In the genomic region with DNA sequence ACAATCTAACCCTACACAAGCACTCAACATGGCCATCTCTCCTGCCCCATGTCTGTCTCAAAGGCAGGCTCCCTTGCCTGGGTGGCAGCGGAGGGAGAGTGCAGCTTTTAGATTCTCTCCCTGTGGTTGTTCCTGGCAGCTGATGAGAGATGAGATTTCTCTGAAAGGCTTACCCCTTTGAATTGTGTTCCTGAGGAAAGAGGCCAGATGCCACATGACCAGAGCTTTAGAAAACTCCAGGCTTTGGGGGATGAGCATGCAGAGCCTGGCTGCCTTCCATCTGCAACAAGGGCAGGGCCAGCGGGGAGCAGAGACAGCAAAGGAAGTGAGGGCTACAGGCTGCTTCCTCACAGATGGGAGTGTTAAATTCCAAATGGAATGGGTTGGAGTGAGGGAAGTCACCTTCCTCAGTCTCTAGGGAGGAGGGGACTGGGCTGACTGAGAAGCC, we compare ENCODE assay signal across 8 mouse cellular contexts. TPM values are rescaled to one million over a fixed set of nuclear protein-coding genes. Genes with fewer than 3 reads are reported as not detected.
DNase-seq lines count a peak whose midpoint lies in the region; ATAC-seq lines count a peak whose summit lies in the region.

No protein-coding gene starts in this region.

- no peaks in the 10 kb centered on the region for H3K9me3 ChIP-seq in hindbrain, embryonic 12.5 days (replicated peaks)
- no peaks in the 10 kb centered on the region for H3K9me3 ChIP-seq in stomach, embryonic 14.5 days (ENCODE audit: control insufficient read depth, low read depth, low read length)
- no peaks in the 10 kb centered on the region for H3K9me3 ChIP-seq in limb, embryonic 10.5 days (replicated peaks)

- H3K27me3 ChIP-seq in hindbrain, embryonic 12.5 days: no peaks in the 10 kb centered on the region
- H3K27me3 ChIP-seq in stomach, embryonic 14.5 days (ENCODE audit: control insufficient read depth, insufficient read depth, low read length): no peaks in the 10 kb centered on the region
- 0 out of 2 replicates have a peak, but pooled peaks cover 3% of the 10 kb centered on the region for H3K27me3 ChIP-seq in limb, embryonic 10.5 days (ENCODE audit: low read depth, poor library complexity, severe bottlenecking)

- 0 out of 2 replicates have a peak overlapping the region, but pooled peaks have one; percentile 25 for H3K27ac ChIP-seq in hindbrain, embryonic 12.5 days
- no peak overlapping the region for H3K27ac ChIP-seq in stomach, embryonic 14.5 days (ENCODE audit: low read length)
- H3K27ac ChIP-seq in limb, embryonic 10.5 days: no peak overlapping the region

- H3K4me3 ChIP-seq in hindbrain, embryonic 12.5 days: no peak overlapping the region
- no peak overlapping the region for H3K4me3 ChIP-seq in stomach, embryonic 14.5 days (ENCODE audit: low read depth, low read length)
- no peak overlapping the region for H3K4me3 ChIP-seq in limb, embryonic 10.5 days

- DNase-seq in testis, postnatal 10 days (ENCODE audit: low spot score): peak; percentile 45
- no peak for DNase-seq in testis, postnatal 14 days (ENCODE audit: low spot score)
- peak; percentile 25 for DNase-seq in embryo, embryonic 11 days
- peak; percentile 54 to 82 for DNase-seq in left cerebral cortex, postnatal 25 days (ENCODE audit: low spot score in 2 of 2)
- DNase-seq in limb, embryonic 10.5 days (ENCODE audit: low spot score): no peak

- intact Hi-C loops in left cerebral cortex, postnatal 25 days (cut with DNase I): no loop called here

- 11% methylated on average over 2 of the region's 2 CpGs for WGBS in hindbrain, embryonic 12.5 days
- WGBS in stomach, embryonic 14.5 days: 24% methylated on average over 2 of the region's 2 CpGs
- WGBS in limb, embryonic 10.5 days: 58% methylated on average over 2 of the region's 2 CpGs

- H3K36me3 ChIP-seq in hindbrain, embryonic 12.5 days: no peaks in the 10 kb centered on the region
- H3K36me3 ChIP-seq in stomach, embryonic 14.5 days (ENCODE audit: control insufficient read depth, insufficient read depth, low read length): no peaks in the 10 kb centered on the region
- no peaks in the 10 kb centered on the region for H3K36me3 ChIP-seq in limb, embryonic 10.5 days

- peak; percentile 77 for ATAC-seq in hindbrain, embryonic 12.5 days (ENCODE audit: low FRiP score)
- ATAC-seq in stomach, embryonic 14.5 days (ENCODE audit: insufficient number of reproducible peaks, insufficient read depth, low FRiP score, low read depth): peak; percentile 37; the same call in 1 of the 2 replicates
- ATAC-seq in CD4-positive, CD25-positive, alpha-beta regulatory T cell, adult 4 months: no peak

- H3K9ac ChIP-seq in hindbrain, embryonic 12.5 days: no peak overlapping the region
- no peak overlapping the region for H3K9ac ChIP-seq in stomach, embryonic 14.5 days (replicated peaks; ENCODE audit: low read depth, low read length)

- peaks cover 11% of the 10 kb centered on the region; the same call in 1 of the 2 replicates for H3K4me1 ChIP-seq in hindbrain, embryonic 12.5 days
- no peaks in the 10 kb centered on the region for H3K4me1 ChIP-seq in stomach, embryonic 14.5 days (ENCODE audit: control insufficient read depth, insufficient read depth, low read length)
- H3K4me1 ChIP-seq in limb, embryonic 10.5 days: no peaks in the 10 kb centered on the region; the same call in 1 of the 2 replicates

- no peak overlapping the region for H3K4me2 ChIP-seq in hindbrain, embryonic 12.5 days (replicated peaks)
- H3K4me2 ChIP-seq in stomach, embryonic 14.5 days (replicated peaks; ENCODE audit: low read depth, low read length): no peak overlapping the region

RNA-seq across cellular contexts. Expression of gene Rbfox1, which starts 26.7 kb away (rescaled TPM):
- 50.1 and 58.9 TPM in 2 replicates for polyA plus RNA-seq in hindbrain, embryonic 12.5 days (2016; fragmentation: Nextera tagmentation; extraction: Ambion mirVana)
- total RNA-seq in left cerebral cortex, postnatal 25 days (2021): 100 to 1,000 TPM; 322 to 343 TPM
- polyA plus RNA-seq in stomach, embryonic 14.5 days (2014; fragmentation: Nextera tagmentation; extraction: Ambion mirVana): 2.7 and 3.5 TPM in 2 replicates
- 0.64 and 0.90 TPM in 2 replicates for polyA plus RNA-seq in limb, embryonic 10.5 days (2016; fragmentation: Nextera tagmentation; extraction: Ambion mirVana)
- not detected for polyA plus RNA-seq in CD4-positive, CD25-positive, alpha-beta regulatory T cell, adult 4 months (2017; shearing (Covaris generic))

Comparison
In these comparisons a context has a peak if more than half of its experiments do, and no peak if none do; other contexts are left out.
1. DNase-seq: peak in testis, postnatal 10 days (single experiment), embryo, embryonic 11 days (single experiment) and left cerebral cortex, postnatal 25 days (2 of 2); none in testis, postnatal 14 days (single experiment) and limb, embryonic 10.5 days (single experiment).
2. RNA of gene Rbfox1, which starts 26.7 kb away (polyA plus RNA-seq): 50.1 to 58.9 TPM in hindbrain, embryonic 12.5 days; 2.7 to 3.5 TPM in stomach, embryonic 14.5 days, 0.64 to 0.90 TPM in limb, embryonic 10.5 days and not detected in CD4-positive, CD25-positive, alpha-beta regulatory T cell, adult 4 months; every median in the first group is over 10 times any median in the second.